Mouse (Mus musculus): ENCODE results near the gene H1foo. TPM values are rescaled to one million over a fixed set of nuclear protein-coding genes. Genes with fewer than 3 reads are reported as not detected.

The H1foo gene
- total RNA-seq, 4 experiments from 2014 or later, result not detected

GRCm38 (mm10) chr6:115985622-115986021, 40.9 kb downstream of the H1foo start:
- no peak for DNase-seq (ENCODE audit: low spot score in 2 of 2)

DNA sequence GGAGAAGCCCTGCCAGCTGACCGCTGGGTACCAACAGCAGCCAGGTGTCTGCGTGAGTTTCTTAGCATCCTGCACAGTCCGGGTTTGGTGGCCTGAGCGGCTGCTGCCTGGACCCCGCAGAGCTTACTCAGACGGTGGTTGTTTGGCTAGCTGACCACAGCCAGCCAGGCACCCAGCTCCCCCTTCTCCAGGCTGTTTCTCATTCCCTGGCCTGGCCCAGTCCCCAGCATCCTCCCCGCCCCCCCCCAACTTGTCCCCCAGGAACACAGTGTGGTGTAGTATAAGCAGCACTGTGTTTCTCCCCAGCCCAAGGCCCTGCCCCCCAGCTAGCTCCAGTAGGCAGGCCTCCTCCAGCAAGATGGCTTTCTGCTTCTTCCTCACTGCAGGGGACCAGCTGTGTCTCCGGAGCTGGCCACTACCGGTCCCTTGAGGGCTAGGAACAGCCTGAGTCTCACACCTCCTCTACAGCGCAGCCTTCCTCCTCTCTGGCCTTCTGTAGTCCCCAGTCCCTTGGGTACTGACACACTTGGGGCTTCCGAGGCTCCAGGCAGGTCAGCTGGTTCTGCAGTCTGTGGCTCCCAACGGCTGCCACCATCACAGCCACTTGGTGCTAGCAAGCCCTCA, 41.8 kb downstream of the H1foo start:
- DNase-seq (ENCODE audit: low spot score in 2 of 2), result no peak

DNA sequence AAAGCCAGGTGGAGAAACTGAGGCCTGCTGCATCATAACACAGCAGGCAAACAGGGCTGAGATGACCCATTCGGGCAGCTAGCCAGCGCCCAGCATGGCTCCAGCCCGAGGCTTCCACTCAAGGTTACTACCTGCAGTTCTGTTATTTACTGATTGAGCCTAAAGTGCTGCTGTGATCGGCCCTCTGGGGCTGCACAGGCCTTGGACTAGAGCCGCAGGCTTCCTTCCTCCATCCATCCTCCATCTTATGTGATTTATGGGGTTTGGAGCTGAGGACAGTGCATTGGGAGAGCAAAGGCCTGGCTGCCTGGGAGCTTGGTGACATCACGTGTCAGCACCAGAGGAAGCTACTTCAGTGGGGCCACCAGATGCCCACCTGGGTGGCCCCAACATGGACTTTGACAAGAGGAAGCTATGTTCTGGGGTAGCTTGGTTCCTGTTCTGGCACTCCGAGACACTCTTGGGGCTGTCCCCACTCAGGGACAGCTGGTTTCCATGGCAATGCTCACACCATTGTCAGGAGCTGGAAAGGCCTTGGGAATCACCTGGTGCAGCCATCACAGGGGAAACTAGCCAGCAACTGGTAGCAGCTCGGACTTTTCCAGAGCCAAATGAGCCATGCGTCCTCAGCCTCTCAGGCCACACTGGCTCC, 42.5 kb downstream of the H1foo start:
- no peak for DNase-seq (ENCODE audit: low spot score in 2 of 2)

- DNase-seq (ENCODE audit: low spot score in 2 of 2), result no peak
These were observed 44.3 kb downstream of the H1foo start for GRCm38 (mm10) chr6:115989032-115989431.

- DNase-seq (ENCODE audit: low spot score in 2 of 2), result no peak
These were observed 44.9 kb downstream of the H1foo start for GRCm38 (mm10) chr6:115989607-115990006.

DNA sequence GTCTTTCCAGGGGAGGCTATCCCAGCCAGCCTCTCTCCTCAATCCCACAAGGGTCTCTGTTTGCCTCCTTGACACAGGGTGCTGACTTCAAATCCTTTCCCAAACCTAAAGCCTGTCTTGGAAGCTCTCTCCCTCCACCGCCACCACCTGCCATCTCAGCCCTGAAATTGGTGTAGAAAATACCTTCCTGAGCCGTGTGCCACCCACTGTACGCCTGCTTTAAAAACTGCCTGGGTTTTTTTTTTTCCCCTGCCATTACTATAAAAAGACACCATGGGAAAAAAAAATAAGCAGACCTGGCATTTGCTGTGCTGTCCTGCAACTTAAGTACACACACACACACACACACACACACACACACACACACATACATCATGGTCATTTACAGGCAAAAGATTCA, 45.3 kb downstream of the H1foo start:
- DNase-seq (ENCODE audit: low spot score in 2 of 2), result no peak

DNA sequence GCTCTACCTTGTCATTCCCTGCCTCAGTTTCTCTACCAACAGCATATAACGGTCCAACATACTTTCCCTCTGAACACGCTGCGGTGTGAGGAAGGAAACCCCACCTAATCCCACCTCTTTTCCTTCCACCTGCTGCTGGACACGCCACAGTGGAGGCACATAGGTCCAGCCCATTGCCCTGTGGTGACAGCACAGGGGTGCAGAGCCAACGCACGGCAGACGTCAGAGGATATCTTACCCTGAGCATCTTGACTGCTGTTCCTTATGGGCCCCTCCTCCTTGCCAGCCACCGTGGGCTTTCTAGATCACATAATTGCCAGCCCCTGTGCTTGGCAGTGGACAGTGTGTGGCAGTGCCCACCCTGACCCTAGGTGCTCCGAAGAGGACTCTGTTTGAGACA, 45.7 kb downstream of the H1foo start:
- DNase-seq (ENCODE audit: low spot score in 2 of 2), result no peak

- no peak for DNase-seq (ENCODE audit: low spot score in 2 of 2)
These were observed 46.6 kb downstream of the H1foo start for GRCm38 (mm10) chr6:115991108-115991880.

DNA sequence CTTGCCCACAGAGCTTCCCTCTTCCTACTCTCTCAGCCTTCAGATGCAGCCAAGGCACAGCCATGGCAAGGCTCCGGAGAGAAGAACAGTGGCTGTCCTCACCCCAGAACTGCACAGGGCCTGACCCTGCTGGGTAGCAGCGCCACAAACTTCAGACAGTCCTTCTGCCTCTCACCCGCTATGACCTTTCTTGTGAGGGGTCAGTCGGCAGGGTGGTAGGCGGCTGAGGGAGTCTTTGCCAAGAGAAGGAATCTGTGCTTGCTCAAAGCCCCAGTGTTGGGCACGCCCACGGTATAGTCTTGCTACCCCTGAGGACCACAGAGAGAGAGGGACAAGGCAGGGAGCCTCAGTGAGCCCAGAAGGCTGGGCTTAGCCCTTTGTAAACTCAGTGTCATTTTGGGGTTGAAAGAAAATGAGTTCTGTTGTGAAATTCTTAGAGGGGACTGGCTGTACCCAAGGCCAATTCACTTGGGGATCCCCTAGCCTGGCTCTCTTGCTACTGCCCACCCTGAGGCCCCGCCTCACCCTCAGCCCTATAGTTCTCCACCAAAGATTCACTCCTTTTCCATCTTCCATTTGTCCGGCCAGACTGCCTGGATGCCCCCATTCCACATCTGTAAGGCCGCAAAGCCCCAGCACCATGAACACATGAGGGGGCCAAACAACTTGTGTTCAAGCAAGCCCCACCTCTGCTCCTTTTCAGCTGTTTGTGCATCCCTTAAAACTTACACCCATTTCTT, 47.3 kb downstream of the H1foo start:
- no peak for DNase-seq (ENCODE audit: low spot score in 2 of 2)

DNA sequence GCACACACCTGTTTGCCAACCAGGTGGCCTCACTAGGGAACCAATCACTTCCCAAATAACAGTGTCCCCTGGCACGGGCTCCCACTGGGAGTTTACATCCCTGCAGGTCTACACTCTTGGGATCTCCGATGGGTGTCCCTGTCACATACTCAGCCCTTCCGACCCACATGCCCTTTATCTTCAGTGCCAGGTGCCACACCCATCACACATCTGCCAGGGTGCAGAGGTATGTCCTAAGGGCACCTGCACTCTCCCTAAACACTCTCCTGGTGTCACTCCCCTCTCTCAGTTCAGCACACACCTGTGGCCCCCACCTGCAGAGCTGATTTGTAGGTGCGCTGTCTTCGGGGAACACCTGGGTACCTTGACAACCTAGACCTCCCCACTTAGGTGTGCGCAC, 48.2 kb downstream of the H1foo start:
- DNase-seq (ENCODE audit: low spot score in 2 of 2), result no peak

- DNase-seq (ENCODE audit: low spot score in 2 of 2), result no peak
These were observed 48.9 kb downstream of the H1foo start for GRCm38 (mm10) chr6:115993463-115994145.

DNA sequence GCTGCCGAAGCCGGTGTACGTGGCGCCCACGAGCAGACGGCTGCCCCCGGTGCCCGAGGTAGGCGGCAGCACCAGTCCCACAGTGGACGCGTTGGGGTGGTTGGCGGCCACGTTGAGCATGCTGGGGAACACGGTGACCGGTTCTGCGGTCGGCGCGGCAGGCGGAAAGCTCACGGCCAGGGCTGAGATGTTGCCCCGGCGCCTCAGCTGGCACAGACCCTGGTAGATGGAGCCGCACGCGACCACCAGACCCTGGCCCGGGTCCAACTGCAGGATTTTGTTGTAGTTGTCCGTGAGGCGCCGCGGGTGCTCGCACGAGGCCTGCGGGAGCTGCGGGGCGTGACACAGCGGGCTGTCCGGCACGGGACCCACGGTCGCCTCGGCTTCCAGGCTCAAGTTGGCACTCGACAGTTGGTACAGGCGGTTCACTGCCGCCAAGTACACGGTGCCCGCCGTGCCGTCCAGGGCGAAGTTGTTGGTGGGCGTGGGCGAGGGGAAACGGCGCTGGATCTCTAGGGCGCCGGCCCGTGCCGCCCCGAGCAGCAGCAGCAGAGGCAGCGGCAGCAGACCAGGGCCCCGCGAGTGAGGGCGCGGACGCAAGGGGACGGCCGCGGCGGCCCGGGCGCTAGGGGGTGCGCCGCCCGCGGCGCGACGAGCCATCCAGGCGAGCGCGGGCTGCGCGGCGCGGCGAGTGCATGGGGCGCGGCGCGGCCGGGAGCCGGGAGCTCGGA, 49.6 kb downstream of the H1foo start:
- DNase-seq (ENCODE audit: low spot score in 2 of 2), result no peak

DNA sequence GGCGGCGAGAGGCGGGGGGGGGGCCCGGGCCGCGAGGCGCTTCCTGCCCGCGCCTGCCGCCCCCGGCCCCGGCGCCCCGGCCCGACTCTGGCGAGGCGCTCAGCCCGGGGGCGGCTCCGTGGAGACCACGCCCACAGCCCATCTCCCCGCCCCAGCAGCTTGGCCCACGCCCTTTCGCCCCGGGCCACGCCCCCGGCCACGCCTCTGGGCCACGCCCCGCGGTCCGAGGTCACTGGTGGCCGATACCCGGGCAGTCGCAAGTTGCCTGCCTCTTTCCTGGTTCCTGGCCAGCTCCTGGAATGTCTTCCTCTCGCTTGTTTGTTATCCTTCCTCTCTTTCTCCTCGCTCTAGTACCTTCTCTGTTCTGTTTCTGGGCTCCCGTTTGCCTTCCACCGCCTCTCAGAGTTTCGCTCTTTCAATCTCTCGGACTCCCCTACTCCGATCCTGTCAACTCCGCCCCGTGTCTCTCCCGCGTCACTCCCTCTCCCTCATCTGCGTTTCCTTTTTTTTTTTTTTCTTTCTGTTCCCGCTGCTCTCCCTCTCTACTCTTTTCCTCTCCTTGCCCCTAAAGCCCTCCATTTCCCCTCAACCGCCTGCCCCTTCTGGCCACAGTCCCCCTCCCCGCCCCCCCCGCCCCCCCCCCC, 50.3 kb downstream of the H1foo start, which contains the start of gene Plxnd1:
TSS of gene Plxnd1 (minus strand) at position 129 of the 644 bp plus-strand sequence.
- peak; percentile 61 to 75 for DNase-seq (ENCODE audit: low spot score in 2 of 2)

DNA sequence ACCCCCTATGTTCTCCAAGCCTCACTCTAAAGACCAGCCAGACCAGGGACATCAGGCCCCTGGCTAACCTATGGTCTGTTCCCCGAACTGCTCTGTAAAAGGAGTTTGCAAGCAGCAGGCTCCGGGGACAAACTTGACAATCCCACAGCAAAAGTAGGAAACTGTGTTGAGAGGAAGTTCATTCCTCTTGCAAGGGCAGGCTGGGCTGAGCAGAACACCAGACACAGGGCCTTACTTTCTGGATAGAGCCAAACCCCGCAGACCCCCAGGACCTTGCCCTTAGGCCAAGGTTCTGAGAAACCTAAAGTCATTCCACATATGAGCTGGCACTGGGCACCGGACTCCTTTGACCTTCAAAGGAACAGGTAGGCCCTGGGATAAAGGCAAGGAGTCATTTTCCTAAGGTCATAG, 50.8 kb downstream of the H1foo start:
- DNase-seq (ENCODE audit: low spot score in 2 of 2), result no peak

- DNase-seq (ENCODE audit: low spot score in 2 of 2), result no peak
These were observed 51.6 kb downstream of the H1foo start for GRCm38 (mm10) chr6:115996171-115996851.

DNA sequence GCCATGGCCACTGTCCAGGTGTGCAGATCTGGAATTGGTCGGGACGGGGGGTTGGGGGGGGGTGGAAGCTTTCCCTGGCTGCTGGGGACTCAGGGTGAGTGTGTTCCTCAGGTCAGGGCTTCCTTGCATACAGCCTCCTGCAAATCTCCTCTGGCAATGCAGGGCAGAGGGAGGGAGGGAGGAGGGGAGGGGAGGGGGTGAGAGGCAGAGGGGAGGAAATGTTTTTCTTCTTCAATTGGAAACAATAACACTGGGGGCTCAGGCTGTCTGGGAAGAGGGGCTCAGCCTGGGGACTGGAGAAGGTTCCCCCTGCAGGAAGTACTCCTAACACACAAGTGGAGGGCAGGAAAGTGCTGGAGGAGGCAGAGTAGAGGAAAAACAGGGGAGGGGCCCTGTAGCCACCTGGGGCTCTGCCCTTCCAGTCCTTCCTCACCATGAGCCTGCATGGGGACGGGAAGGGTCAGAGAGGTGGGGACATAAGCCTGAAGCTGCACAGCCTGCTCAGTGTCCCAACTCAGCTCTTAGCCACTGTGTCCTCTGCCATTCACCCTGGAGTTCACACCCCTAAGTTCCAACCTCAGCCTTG, 53.1 kb downstream of the H1foo start:
- no peak for DNase-seq (ENCODE audit: low spot score in 2 of 2)

GRCm38 (mm10) chr6:115998758-115999157, 54.0 kb downstream of the H1foo start:
- DNase-seq (ENCODE audit: low spot score in 2 of 2), result no peak

DNA sequence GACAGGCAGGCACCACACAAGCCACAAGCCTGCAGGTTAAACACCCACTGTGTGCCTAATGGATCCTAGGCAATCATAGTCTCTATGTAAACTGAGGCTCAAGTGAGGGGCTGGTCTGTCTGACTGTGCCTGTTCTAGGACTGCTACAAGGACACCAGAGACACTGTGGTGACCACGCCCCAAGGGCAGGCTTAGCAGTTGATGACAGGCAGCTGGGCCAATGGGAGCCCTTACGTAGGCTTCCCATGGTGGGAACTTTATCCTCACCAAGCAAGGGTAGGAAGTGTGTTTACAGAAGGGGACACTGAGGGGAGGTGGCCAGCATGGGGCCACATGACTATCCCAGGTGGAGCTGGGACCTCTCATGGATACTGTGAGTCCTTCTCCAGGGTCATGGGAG, 54.5 kb downstream of the H1foo start:
- no peak for DNase-seq (ENCODE audit: low spot score in 2 of 2)
